Mouse (Mus musculus) testis, adult 2 months (tissue): Measurements from ENCODE around the gene Slc7a8.

Experiments
- CTCF ChIP-seq: fragments of 200-500 bp; IDR thresholded peaks from 2 replicates; pipeline ENCODE4 v1.5.1; 2012; ENCODE audit warnings: low read depth, mild to moderate bottlenecking, inconsistent platforms, low read length, moderate library complexity; ENCODE audit not compliant: control insufficient read depth, insufficient read depth, insufficient replicate concordance
- POLR2A ChIP-seq: fragments of 200-500 bp; IDR thresholded peaks from 2 replicates; pipeline ENCODE4 v1.6.1; 2012; ENCODE audit warnings: low read depth, mild to moderate bottlenecking, inconsistent platforms, low read length, moderate library complexity; ENCODE audit not compliant: control insufficient read depth

DNA sequence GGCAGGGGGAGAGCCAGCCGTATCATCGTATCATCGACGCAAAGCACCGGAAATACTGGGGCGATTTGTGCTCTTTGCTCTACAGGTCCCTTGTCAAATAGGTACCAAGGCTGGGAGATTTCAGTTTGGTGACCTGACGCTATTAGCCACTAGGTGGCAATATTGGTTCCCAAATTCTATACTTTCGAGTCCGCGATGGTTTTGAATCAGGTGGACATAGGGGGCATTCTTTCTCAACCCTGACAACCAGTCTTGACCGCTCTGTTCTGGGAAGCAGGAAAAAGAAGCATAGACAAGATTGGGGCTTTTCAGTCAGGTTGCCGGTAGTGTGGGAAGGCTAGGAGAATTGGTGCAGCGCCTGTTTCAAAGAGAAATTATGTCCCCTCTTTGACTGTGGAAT is 67.6 kb downstream of the Slc7a8 start:
- TF ChIP-seq CTCF (no peak), POLR2A (no peak)
